Mouse (Mus musculus): ENCODE results near the gene Mob1b.

- TF ChIP-seq CTCF (IDR thresholded peaks at IDR 0.05; ENCODE audit: low read depth, low read length), result no peak
- TF ChIP-seq POLR2A (IDR thresholded peaks at IDR 0.05; ENCODE audit: insufficient read depth, low read length), result no peak
- TF ChIP-seq EP300 (IDR thresholded peaks at IDR 0.05; ENCODE audit: insufficient read depth, low read depth, low read length), result peak; percentile 57; the same call in 1 of the 2 replicates
Measured at GRCm38 (mm10) chr5:88679341-88679740, 41.3 kb upstream of the Mob1b start.
